Mouse (Mus musculus) megakaryocyte, embryonic 14.5 days (primary cell): ENCODE results near the gene Ace2. TPM values are rescaled to one million over a fixed set of nuclear protein-coding genes. Genes with fewer than 3 reads are reported as not detected.

Experiments used
- H3K27me3 ChIP-seq: replicated peaks from 2 replicates; pipeline ENCODE3; 2012; ENCODE audit warnings: inconsistent platforms
- H3K36me3 ChIP-seq: replicated peaks from 2 replicates; pipeline ENCODE3; 2012; ENCODE audit warnings: low read length, inconsistent platforms, mixed read lengths
- H3K4me1 ChIP-seq: 2 replicates; pipeline ENCODE4 v1.6.1; 2012; ENCODE audit warnings: inconsistent platforms
- H3K4me3 ChIP-seq: replicated peaks from 2 replicates; pipeline ENCODE3; 2012; ENCODE audit warnings: moderate library complexity, mild to moderate bottlenecking, inconsistent platforms
- H3K9me3 ChIP-seq: 2 replicates; pipeline ENCODE4 v1.6.1; 2012; ENCODE audit warnings: inconsistent platforms
- FLI1 ChIP-seq: IDR thresholded peaks from 2 replicates; pipeline ENCODE4 v1.6.1; 2012; ENCODE audit warnings: low read length, inconsistent platforms, mixed read lengths
- GATA1 ChIP-seq: IDR thresholded peaks from 3 replicates; pipeline ENCODE4 v1.6.1; 2012; ENCODE audit warnings: mixed read lengths, low read length, inconsistent platforms, borderline replicate concordance
- polyA plus RNA-seq: library from polyadenylated mRNA; stranded (reverse); fragments of >175 nt; gene quantifications from 2 replicates; pipeline ENCODE4 v1.2.3, GENCODE M21; 2012; ENCODE audit warnings: low replicate concordance; ENCODE audit not compliant: insufficient read depth

The Ace2 gene
- polyA plus RNA-seq, 1 experiment = 0.02 TPM

DNA sequence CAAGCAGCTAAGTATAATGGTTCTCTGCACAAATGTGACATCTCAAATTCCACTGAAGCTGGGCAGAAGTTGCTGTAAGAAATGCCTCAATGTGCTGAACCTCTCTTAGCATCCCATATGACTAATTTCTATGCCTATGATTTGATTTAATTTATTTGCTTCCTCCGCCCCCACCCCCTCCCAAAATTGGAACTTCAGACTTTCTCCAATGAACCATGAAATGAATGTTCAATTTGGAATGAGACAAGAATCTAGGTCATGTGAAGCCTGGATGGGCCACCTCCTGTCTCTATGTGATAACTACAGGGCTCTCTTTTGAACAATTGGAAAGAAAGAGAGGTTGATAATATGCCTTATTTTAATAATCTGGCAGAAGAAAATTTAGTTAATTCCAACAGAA lies 36.2 kb downstream of the Ace2 start:
- peaks cover 2% of the 10 kb centered on the region for H3K27me3 ChIP-seq
- no peaks in the 10 kb centered on the region for H3K4me1 ChIP-seq
- H3K4me3 ChIP-seq = no peak overlapping the region
- no peaks in the 10 kb centered on the region for H3K36me3 ChIP-seq
- no peak for TF ChIP-seq FLI1
- no peak for TF ChIP-seq GATA1
- H3K9me3 ChIP-seq = no peaks in the 10 kb centered on the region

DNA sequence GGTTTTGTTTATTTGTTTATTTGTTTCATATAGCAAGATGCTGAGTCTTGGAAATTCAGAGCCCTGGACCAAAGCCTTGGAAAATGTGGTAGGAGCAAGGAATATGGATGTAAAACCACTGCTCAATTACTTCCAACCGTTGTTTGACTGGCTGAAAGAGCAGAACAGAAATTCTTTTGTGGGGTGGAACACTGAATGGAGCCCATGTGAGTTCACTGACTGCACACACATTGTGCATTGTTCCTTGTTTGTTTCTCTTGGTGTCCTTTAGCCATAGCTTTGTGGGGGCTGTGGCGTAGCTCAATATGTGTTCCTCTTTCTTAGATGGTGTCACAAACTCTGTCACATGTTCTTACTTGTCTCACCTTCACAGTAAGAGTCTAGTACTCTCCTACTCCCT lies 36.6 kb downstream of the Ace2 start:
- H3K4me3 ChIP-seq = no peak overlapping the region
- H3K27me3 ChIP-seq = peaks cover 2% of the 10 kb centered on the region
- no peaks in the 10 kb centered on the region for H3K36me3 ChIP-seq
- no peaks in the 10 kb centered on the region for H3K9me3 ChIP-seq
- no peaks in the 10 kb centered on the region for H3K4me1 ChIP-seq
- TF ChIP-seq FLI1 = no peak
- TF ChIP-seq GATA1 = no peak

DNA sequence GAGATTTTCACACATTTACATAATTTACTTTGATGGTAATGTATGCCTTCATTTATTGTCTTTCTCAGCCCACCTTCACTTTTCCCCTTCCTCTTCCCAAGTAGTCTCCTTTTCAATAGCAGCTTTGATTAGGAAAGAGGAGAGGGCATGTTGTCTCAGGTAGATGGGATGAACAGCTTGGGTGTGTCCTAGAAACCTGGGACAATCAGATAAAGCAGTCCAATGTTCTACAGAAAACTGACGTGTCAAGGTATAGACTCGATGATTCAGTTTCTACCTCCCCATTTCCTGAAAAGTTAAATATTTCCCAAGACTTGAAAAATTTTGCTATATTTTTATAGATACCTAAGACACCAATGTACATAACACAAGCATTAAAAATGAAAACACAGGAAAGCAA lies 39.7 kb downstream of the Ace2 start:
- TF ChIP-seq FLI1 = no peak
- no peaks in the 10 kb centered on the region for H3K9me3 ChIP-seq
- no peaks in the 10 kb centered on the region for H3K36me3 ChIP-seq
- H3K27me3 ChIP-seq = peaks cover 11% of the 10 kb centered on the region
- H3K4me1 ChIP-seq = no peaks in the 10 kb centered on the region
- H3K4me3 ChIP-seq = no peak overlapping the region

DNA sequence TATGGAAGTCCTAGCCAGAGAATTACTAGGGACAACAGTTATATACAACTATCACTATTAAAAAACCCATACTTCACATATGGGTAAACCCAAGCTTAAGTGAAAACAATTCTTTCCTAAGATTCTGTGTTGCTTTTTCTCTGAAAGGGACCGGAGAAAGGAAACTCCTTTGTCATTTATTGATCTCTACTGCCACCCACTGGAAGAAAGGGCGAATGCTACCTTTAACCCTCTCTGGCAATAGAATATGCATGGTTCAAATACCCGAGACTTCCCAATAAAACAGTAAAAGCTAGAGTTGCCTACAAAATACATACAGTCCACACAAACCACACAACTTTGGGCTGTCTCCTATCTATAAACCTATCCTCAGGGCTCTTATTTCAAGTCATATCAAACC lies 40.6 kb downstream of the Ace2 start:
- Histone ChIP-seq H3K36me3 (no peaks in the 10 kb centered on the region), H3K27me3 (peaks cover 9% of the 10 kb centered on the region), H3K4me3 (peak overlapping the region; percentile 23), H3K4me1 (no peaks in the 10 kb centered on the region), H3K9me3 (no peaks in the 10 kb centered on the region)
- TF ChIP-seq FLI1 = no peak

DNA sequence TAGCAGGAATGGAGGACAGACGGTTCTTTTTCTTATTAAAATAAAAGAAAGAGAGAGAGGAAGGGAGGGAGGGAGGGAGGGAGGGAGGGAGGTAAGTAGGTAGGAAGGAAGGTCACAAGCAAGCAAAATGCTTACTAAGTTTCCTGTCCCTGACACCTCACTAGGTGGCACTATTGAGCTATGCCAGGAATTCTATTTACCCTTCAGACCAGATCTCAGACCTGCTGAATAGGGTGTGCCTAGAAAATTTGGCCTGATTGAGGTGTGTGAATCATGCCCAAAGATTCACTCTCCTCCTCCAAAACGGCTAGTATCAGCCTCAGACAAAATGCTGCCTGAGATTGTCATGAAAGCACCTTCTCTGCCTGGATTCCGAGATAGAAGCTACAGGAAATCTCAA lies 44.7 kb downstream of the Ace2 start:
- Histone ChIP-seq H3K4me3 (no peak overlapping the region), H3K4me1 (no peaks in the 10 kb centered on the region), H3K27me3 (peaks cover 16% of the 10 kb centered on the region), H3K9me3 (no peaks in the 10 kb centered on the region), H3K36me3 (no peaks in the 10 kb centered on the region)
- TF ChIP-seq GATA1 (no peak), FLI1 (no peak)

DNA sequence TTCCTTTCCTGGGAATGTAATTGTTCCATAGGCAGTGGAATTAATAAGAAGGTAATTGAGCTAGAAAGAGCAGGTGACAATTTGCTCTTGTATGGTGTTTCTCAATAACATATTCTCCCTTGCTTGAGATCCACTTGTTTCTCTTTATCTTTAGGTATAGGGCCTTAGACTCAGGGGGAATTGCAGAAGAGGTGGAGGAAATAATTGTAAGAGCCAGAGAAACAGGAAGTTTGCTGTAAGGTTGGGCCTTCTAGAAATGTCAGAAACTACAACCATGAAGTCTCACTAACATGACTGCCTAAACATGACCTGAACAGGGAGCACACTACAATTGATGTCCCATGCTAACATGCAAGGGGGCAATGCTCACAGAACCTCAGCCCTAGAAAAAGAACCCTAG lies 50.7 kb downstream of the Ace2 start:
- H3K36me3 ChIP-seq = no peaks in the 10 kb centered on the region
- H3K4me3 ChIP-seq = no peak overlapping the region
- H3K27me3 ChIP-seq = peaks cover 6% of the 10 kb centered on the region
- TF ChIP-seq GATA1 (no peak), FLI1 (no peak)
- H3K4me1 ChIP-seq = no peaks in the 10 kb centered on the region
- no peaks in the 10 kb centered on the region for H3K9me3 ChIP-seq

DNA sequence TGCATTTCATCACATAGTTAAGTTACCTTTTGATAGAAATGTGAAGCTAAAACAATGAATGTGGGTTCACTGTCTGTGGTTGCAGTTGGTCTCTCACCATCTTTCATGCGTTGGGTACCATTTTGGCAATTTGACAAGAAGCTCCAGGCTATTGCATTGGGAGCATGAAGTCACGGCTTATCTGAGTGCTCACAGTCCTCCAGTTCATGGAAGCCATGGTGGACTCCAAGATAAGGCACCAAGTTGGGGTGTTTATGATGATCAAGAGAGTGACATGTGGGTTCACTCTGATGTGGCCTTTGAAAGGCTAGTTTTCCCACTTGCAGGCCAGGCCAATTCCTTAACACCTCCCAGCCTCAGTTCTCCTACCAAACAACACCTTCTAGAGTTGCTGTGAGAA lies 58.5 kb downstream of the Ace2 start:
- Histone ChIP-seq H3K9me3 (no peaks in the 10 kb centered on the region), H3K4me1 (peaks cover 11% of the 10 kb centered on the region), H3K36me3 (no peaks in the 10 kb centered on the region), H3K27me3 (peaks cover 4% of the 10 kb centered on the region), H3K4me3 (no peak overlapping the region)
- TF ChIP-seq FLI1 (no peak), GATA1 (no peak)

DNA sequence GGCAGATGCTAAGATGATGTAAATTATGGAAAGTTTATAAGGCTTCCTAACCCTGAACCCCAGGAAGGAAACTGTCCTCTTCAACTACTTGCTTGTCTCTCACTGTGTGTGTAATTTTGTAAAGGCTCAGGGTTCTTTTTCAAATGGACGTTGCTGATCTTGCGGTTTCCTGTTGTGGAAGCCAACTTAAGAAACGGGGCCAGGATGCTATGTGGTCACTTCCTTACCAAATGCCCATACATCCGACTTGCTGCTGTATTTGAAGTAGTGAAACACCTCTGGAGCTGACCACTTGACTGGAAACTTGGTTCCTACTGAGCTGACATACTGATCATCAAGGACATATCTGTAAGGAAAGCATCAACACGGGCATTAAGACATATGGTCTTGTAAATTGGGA lies 61.4 kb downstream of the Ace2 start:
- no peaks in the 10 kb centered on the region for H3K9me3 ChIP-seq
- H3K36me3 ChIP-seq = no peaks in the 10 kb centered on the region
- H3K4me1 ChIP-seq = peaks cover 11% of the 10 kb centered on the region
- no peak overlapping the region for H3K4me3 ChIP-seq
- TF ChIP-seq FLI1 (no peak), GATA1 (no peak)
- peaks cover 4% of the 10 kb centered on the region for H3K27me3 ChIP-seq

DNA sequence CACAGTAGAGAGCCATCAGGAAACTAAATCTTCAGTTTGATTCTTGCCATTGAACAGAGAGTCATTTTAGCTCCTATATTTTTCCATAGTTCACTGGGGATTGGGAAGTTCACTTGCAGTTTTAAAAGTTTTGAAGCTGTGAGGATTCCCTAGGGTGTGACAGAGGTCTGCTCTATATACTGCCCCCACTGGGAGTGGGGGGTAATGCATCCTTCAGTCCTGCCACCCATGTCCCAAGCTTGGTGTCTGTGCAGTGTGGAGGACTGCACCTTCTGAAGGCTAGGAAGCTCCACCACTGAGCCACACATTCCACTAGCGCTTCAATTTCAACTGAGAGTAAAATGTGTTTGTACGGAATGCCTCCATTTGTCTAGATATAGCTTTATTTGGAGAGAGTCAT lies 82.9 kb downstream of the Ace2 start:
- Histone ChIP-seq H3K4me3 (no peak overlapping the region), H3K27me3 (no peaks in the 10 kb centered on the region), H3K4me1 (no peaks in the 10 kb centered on the region), H3K36me3 (no peaks in the 10 kb centered on the region), H3K9me3 (no peaks in the 10 kb centered on the region)
- no peak for TF ChIP-seq FLI1
- TF ChIP-seq GATA1 = no peak

DNA sequence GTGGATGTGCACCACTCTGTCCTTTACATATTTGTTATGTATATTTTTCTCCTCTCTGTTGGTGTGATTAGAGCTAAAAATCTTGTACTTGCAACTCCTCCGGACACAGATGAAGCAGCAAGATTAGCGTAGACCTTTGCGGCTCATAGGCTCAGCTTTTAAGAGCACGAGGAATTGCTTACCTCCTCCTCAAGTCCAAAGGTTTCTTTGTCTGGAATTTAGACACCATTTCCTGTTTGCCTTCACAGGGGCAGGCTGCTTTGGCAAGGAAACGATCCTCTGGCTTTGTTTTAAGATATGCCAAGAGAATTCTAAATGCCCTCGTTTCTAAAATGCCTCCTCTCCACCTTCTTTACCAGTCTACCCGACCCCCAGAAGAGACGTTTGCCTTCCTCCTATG lies 94.2 kb downstream of the Ace2 start:
- Histone ChIP-seq H3K27me3 (peaks cover 3% of the 10 kb centered on the region), H3K36me3 (no peaks in the 10 kb centered on the region), H3K4me3 (no peak overlapping the region), H3K9me3 (no peaks in the 10 kb centered on the region; the same call in 1 of the 2 replicates), H3K4me1 (no peaks in the 10 kb centered on the region)
- TF ChIP-seq FLI1 (no peak), GATA1 (no peak)

Other genes with a start within 250 kb of the Ace2 start
- gene Ap1s2, start 230.3 kb upstream of the Ace2 start, polyA plus RNA-seq = 2.6 TPM in 1 of 2 replicates, not detected in the other
- gene Zrsr2, start 180.7 kb upstream of the Ace2 start, polyA plus RNA-seq = 8.8 and 38.4 TPM in 2 replicates
- gene Car5b, start 111.3 kb upstream of the Ace2 start, polyA plus RNA-seq = 0.12 TPM in 1 of 2 replicates, not detected in the other
- gene Siah1b, start 62.8 kb upstream of the Ace2 start, polyA plus RNA-seq = 7.4 and 10.4 TPM in 2 replicates
- not detected in 2 replicates for gene Cltrn, start 50.5 kb upstream of the Ace2 start, polyA plus RNA-seq
- gene Bmx, start 118.9 kb downstream of the Ace2 start, polyA plus RNA-seq = not detected in 2 replicates
- 3.5 TPM in 1 of 2 replicates, not detected in the other for gene Pir, start 130.0 kb downstream of the Ace2 start, polyA plus RNA-seq
- gene Vegfd, start 234.0 kb downstream of the Ace2 start, polyA plus RNA-seq = not detected in 2 replicates